Mouse (Mus musculus): Measurements from ENCODE around the gene Cys1.
A peak's percentile ranks its signal among the peaks of the same experiment; 100 is the strongest.

Gene Cys1

DNA sequence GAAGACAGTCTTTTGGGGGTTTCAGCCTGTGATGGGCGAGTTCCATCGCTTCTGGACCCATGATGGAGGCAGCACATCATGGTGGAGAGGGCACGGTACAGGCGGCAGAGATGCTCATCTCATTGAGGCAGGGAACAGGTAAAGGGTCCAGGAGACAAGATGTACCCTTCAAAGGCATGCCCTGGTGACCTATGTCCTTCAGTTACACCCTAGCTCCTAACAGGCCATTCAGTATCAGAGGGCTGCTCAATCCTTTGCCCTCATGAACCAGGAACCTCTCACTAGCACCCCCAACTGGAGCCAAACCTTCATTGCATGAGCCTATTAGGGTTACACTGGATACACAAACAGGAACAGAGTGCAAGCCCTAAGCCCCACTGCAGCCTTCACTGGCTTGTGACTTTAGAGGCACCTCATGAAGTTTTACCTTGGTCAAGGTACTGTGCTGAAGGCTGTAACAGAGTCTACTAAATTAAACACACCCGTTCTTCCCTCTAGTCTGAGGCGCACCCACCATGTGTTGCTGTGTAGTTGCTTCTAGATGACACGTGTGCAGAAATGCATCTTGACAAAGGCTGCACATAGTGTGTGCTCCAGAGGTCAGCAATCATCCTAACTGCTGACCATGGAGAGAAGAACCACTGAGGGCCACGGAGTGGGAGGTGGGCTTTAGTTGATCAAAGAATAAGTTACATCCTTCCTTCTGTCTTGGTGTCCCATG is 16.0 kb upstream of the Cys1 start:
- DNase-seq = no peak

DNA sequence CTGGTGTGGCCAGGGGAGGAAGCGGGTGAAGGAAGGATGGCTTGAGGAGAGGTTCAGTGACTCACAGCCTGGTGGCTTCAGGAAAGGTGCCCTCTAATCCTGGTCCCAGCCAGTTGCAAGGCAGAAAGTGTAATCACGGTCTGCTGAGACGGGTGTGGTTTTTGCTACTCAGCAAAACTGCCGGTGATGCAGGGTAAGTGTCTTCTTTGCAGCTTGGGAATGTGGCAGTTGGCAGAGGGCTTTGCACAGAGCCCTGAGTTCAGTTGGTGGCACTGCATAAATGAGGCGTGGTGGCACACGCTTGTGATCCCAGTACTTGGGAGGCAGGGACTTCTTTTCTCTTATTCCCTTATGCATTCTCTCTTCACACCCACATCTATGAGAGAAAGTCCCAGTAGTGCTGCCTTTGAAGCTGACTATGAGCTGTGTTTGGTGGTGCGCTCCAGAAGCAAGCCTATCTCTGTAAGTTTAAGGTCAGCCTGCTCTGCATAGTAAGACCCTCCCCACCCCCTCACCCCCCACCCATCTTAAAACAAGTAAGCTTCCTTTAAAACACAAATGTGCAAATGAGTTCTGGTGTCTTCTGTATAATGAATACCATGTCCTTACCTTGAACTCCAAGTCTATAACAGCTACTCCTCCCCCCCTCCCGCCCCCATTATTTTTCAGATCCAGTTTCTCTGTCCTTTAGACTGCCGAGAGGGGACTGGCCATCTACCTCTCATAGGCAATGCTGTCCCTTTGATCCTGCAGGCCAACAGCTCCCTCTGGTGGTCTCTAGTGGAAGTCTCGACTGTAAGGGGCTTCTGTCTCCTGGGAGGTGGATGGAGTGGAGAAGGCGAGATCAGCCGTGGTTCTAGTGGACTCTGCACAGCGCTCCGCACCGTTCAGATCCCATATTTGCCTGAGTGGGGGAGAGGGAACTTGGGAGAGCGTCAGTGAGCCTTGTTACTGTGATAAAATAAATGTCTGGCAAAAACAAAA is 15.2 kb upstream of the Cys1 start:
- peak; percentile 95 to 97 for DNase-seq

DNA sequence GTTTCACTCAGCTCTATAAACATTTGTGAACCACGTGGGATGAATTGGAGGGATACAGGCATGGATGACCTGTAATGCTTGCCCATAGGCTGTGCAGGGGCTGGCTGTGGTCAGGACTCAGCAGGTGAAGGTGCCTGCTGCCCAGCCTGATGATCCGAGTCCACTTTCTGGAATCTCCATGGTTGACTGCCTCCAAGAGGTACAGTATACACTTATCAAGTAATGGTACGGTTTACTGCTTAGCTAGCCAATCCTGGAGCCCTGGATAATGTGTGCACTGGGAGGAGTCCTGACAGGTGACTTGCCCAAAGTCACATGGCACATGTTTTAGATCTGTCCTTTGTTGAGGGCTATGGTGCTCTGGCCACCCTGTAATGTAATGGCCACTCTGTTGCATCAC is 8.7 kb upstream of the Cys1 start:
- DNase-seq = no peak

DNA sequence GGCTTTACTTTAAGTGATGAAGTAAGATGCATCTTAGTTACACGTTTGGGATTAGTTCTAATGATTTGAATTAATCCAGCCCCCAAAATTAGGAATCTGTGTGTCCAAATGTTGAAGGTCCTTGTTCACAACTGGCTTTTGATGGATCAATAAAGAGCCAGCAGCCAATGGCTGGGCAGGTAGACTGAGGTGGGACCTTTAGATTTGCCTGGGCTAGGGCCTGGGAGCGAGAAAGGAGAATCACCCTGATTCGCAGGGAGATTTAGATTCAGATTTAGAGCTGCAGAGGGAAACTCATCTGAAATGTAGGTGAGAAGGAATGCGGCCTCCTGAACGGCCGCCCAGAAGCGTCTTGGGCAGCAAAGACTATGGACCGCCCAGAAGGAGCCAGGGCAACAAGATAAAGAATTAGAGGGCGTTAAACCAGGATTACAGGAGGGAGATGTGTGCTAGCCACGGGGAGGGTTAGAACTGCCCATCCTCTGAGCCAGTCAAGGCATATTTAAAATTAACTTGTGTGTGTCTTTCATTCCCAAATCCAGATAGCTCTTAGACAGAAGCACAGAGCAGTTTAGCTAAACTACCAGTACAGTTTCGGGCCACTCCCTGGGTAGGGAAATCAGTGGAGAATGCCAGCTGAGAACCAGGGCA is 5.2 kb upstream of the Cys1 start:
- DNase-seq = no peak

DNA sequence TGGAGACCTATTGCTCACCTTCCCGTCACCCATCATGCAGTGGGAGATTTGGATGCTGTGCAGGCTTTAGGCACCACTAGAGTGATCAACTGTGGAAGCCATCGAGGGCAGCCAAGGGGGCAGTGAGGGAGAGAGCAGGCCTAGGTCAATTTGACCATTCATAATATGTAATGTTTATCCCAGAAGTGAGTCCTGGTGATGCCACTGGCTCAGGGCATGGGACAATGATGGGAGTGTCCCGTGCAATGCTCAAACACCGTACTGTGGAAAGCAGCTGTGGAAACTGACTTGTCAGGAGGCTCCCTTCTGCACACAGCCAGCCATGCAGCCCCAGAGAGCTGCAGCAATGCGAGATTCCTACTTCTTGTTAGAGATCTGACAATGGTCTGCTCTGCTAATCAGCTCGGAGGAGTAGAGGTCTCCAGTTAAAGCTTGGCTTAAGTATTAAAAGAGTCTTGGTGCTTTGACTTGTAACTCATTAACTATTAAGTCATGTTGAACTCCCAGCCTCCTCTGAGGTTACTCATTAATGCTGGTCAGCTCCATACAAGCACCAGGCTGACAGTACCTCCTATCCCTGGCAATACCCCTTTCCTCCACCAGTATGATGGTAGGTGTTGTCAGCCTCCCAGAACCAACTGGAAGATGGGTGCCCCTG is 4.6 kb upstream of the Cys1 start:
- DNase-seq = no peak

DNA sequence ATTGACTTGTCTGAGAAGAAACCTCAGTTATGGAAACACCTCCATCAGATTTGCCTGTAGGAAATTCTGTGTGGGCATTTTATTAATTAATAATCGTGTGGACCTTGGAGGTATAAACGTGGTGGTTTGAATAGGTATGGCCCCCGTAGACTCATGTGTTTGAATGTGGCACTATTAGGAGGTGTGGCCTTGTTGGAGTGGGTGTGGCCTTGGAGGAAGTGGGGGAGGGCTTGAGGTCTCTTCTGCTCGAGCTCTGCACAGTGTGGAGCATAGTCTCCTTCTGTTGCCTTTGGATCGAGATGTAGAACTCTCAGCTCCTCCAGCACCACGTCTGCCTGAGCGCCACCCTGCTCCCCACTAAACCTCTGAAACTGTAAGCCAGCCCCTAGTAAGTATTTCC is 1.8 kb upstream of the Cys1 start:
- no peak for DNase-seq

DNA sequence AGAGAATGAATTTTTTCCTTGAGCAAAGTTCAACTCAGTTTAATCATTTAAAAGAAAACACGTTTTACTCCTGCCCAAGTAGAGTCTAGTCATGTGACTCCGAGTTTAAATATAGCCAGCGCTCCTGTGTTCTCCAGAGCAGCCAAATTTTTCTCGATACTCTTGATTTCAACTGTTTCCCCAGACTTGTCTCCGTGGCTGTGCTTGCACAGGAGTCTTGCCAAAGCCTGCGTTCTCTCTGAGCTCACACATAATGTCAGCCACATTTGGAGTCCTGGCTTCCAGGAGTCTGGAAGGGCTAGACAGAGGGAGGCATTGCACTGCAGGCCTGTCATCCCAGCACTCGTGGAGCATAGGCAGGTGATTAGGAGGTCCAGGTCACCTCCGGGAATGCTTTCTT is 950 bp upstream of the Cys1 start:
- DNase-seq = no peak

DNA sequence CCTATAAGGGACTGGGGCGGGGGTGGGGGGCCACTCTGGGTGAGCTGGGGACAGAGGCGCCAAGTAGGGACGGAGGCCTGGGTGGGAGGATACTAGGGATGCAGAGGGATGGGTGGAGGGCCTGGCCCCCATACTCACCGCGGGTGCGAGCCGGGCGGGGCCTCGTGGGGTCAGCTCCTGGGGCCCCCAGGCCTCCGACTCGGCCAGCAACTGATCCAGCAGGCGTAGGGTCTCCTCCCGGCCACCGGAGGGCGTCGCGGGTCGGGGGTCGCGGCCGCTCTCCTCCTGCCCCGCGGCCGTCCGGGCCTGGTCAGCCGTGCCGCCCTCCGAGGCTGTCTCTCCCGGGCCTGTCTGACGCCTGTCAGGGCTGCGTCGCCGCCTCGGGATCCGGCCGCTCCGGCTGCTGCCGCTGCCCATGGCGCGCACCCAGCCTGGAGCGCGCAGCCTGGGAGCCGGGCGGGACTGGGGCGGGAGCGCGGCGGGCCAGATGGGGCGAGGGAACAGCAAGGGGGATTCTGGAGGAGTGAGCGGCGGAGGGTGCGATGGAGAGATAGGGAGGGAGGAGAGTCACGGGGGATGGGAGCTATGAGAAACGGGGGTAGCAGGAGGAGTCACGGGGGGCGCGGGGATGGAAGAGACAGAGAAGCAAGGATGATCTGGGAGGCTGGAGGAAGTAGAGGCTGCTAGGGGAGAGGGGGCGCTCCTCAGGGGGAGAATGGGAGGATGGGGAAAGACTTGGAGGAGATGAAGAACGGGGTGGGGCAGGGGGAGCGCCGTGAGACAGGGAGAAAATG is 924 bp downstream of the Cys1 start:
- DNase-seq = peak; percentile 51 to 62

DNA sequence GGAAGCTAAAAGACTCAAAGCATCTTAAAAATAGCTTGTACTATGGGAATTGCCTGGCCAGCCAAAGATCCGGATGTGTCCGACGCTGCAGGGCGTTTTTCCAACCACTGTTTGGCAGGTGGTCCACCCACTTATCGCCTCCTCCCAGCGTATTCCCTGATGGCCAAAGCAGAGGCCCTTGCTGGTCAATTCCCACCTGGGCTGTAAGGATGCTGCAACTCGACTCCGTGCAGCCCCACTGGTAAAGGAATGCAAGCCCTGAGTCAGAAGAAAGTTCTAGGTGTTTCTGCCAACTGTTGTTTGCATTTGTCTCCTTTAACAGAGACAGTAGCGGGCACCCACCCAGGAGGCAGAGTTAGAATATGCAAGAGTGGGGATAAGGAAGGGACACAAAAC is 1.5 kb downstream of the Cys1 start:
- no peak for DNase-seq

DNA sequence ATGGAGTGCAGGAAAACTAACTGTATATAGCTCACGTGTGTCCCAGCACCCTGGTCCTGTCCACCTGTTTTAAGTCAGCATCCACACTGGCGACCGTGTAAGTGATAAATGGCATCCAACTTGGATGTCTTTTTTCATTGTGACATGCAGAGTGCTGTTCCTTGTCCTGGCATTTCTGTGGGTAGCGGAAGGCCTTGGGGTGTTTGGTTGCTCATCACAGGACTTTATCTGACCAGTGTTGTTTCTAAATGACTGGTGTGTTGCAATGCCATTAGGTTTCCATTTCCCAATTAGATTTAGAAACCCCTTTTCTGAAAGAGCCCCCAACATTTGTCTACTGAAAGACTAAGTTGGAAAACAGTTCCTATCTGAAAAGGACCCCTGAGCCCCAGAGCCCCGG is 19.5 kb downstream of the Cys1 start:
- no peak for DNase-seq

DNA sequence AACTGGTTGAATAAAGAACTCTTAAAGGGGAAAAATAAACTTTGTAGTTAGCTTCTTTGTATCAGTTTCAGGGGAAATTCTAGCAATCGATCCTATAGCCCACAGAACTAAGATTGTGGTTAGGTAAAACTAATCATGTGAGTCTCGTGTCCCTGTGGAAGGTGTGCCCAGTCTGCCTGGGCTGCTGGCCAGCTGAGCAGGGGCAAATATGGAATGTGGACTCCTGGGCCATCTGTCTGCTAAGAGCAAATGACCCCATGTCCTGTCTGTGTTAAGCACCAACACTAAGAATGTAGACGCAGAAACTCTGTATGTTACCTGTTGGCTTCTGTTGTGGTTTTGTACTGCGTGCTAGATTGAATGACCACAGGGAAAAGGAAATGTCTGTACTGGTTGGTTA is 20.5 kb downstream of the Cys1 start:
- peak in 1 of 2 experiments; percentile 25 for DNase-seq

DNA sequence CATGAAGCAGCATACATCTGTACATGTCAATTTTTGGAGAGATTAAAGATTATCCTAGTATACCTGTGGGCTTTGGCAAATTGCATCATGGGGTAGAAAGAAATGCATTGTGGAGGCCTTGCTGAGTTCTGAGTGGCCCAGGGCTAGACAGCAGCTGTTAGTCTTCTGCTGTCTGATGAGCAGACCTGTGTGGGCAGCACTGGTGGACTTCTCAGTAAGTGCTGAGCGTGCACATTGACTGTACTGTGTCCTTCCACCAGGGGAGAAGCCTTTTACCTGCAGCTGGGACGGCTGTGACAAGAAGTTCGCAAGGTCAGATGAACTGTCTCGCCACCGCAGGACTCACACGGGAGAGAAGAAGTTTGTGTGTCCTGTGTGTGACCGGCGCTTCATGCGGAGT is 21.7 kb downstream of the Cys1 start:
- DNase-seq = no peak

DNA sequence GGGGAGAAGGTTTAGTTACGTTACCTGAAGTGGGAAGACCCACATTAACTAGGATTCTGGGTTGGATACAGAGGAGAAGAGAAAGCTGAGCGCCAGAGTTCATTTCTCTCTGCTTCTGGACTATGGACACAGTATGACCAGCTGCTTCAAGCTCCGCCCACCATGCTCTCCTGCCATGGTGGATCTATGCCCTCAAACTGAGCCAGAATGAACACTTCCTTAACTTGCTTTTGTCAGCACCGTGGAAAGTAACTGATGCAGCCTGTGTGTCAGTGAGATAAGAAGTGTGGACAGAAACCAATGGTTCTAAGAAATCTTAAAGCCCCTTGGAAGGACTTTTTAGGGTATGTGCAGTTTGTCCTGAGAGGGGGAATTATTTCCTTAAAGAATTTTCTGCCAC is 22.6 kb downstream of the Cys1 start:
- no peak for DNase-seq

DNA sequence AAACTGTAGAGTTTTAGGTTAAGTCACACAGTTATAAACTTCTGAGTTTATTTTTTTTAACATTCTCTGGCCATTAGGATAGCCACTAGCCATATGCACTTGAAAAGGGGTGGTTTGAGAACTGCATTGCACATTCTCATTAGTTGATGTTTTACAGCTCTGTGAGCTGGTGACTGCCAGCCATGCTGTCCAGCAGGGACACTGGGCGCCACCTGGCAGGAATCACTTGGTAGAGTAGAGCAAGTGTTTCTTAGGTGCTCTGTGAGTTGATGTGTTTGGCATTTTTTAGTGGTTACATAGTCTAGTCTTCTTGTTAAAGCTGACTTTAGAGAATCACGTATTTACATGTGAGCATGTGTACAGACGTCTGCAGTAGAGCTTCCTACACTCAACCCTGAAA is 25.2 kb downstream of the Cys1 start:
- no peak for DNase-seq

DNA sequence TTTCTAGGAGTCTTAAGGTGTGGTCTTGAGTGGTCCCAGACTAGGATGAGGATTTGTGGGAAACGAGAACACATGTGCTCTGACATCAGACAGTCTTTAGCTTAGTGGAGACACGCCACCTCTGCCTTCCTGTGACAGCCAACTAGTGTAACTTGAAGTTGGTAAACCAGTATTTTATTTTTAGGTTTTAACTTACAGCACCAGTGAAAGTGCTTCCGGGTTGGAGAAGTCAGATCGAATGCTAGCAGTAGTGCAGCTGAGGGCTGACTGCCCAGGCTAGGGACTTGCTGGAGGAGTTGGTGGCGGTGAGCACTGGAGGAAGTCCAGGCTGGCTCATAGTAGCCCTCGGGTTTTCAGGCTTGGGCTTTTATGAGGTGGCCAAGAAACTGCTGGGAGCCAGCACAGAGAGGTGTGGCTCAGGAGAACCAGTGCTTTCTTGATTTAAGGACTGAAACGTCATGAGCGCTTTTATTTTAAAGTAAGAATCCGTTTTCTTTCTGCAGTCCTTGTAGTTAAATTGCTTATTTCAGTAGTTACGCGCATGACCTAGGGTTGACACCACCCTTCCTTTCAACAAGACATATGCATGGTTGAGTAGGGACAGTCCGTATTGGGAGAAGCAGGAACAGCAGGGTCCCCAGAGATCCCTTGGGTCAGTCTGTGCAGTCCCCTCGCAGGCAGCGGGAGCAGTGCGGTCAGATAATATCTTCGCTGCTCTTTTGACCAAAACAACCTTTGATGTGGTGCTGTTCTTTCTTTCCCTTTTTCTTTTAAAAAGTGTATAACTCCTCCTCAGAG is 27.3 kb downstream of the Cys1 start:
- peak in 1 of 2 experiments; percentile 17 for DNase-seq

DNA sequence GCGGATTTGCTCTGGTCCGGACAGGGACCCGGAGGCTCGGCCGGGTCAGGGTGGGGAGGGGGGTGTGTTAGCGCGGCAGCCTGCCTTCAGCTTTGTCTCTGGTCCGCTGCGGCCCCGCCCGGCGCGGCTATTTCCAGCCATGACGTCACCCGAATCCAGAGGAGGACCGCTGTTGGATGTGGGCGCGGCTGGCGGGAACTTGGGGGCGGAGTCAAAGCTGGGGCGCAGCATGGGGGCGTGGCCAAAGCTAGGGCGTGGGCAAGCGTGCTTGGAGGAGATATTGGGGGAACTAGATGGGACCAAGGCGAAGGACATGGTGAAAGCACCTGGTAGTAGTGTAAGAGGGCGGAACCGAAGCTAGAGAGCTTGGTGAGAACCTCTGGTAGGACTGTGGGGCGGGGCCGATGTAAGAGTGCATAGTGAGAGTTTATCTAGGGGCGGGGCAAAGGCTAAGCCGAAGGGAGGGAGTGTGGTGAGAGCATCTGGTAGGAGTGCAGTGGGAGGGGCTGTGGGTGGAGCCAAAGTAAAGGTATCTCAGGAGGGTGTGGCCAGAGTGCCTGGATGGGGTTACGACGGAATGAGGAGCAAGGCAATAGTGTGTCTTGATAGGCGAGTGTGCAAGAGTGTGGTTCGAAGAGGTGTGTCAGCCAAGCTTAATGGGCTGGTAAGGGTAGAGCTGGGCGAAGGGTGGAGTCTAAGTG is 29.8 kb downstream of the Cys1 start:
- peak; percentile 93 for DNase-seq

DNA sequence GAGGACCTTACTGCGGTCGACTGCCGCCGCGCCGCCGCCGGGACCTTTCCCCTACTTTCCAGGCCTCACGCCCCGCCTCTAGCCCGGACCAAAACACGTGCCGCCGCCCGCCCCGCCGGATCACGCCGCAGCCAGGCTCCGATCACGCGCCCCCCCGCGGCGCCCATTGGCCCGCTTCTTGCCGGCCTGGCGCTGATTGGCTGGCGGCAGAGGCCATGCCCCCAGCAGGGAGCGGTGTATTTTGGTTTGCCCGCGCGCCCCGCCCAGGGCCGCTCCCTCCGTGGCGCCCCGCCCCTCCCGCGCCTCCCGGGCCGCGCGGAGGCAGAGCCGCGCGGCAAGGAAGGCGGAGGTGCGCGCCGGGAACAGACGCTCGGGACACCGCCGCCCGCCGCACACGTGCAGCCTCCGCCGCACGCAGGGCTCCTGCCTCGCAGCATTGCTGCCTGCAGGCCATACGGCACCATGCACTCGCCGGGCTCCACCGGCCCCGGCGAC is 30.5 kb downstream of the Cys1 start, which contains the start of gene Klf11:
Gene Klf11, plus strand, starts transcription at position 212 of the 495 bp plus-strand sequence.
- DNase-seq = peak; percentile 99

DNA sequence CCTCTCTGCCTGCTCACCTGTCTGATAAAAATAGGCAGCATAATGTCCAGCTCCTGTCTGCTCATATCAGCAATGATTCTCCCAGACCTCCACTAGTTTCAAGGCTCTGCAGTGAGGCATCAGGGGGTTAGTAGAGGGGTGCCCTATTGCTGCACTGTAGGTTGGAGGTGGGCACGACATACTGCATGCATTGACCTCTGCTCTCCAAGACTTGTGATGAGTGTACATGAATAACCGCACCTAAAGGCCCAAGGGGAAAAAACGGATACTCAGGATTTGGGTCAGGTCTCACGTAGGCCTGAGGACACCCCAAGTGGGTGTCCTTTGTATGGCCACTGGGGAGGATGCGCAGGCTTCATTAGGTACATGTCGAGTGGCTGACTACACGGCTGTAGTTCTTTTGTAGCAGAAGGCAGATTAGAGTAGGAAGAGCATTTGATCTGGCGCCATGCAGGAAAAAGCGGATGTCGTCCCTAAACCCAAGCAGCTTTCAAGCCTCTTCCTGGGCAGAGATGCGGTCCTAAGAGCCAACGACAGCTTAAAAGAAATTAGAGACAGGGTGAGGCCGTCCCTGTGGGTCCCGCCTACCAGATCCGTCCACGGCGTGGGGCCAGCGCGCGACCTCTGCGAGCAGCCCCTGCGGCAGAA is 31.1 kb downstream of the Cys1 start:
- no peak for DNase-seq

DNA sequence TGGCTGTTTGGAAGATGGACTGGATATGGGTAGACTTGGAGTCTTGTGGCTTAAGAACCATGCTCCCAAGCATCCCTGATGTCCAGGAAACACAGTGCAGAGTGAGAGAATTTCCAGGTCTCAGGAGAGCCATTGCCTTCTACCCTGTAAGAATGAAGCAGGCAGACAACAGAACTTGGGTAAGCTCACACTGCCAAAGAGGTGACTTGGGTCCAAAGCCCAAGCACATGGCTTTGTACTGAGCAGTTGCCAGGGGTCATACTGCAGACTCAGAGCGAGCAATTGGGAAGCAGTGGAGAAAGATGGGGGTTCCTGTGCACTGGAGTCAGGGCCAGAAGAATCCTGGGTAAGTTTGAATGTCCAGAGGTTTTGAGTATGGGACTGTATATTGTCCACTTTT is 33.5 kb downstream of the Cys1 start:
- DNase-seq = no peak

DNA sequence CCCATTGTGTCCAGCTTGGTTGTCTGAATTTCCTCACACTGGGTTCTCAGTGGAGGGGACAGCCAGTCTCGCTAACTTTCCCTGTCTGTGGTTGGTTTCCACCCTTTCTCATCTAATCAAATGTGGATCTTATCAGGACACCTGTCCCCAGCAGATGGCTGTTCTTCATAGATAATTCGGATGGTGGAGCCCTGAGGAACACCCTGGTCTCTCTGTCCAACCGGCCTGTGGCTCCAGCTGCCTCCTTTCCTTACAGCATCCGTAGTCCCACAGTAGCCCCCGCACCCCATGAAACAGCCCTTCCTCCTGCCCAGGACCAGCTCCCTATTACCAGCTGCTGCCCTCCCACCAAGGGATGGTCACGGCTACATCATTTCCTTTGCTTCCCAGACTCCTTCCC is 35.7 kb downstream of the Cys1 start:
- no peak for DNase-seq

All from cerebellum, postnatal 10 days (tissue).